7 mouse cellular contexts compared by ENCODE assay signal in genomic region chr2:11086996-11087395, GRCm38 (mm10).
DNase-seq lines count a peak whose midpoint lies in the region; ATAC-seq and TF ChIP-seq lines count a peak whose summit lies in the region.

No protein-coding gene starts in this region.

- no peaks in the 10 kb centered on the region for H3K4me1 ChIP-seq in E14TG2a.4 (replicated peaks; ENCODE audit: low read depth, low read length)
- H3K4me1 ChIP-seq in bone marrow, adult 2 months (ENCODE audit: control insufficient read depth, insufficient read depth, low read length): no peaks in the 10 kb centered on the region

- H3K27me3 ChIP-seq in E14TG2a.4 (ENCODE audit: insufficient read depth, low read length): no peaks in the 10 kb centered on the region

- H3K4me3 ChIP-seq in E14TG2a.4 (replicated peaks; ENCODE audit: low read length): no peak overlapping the region
- H3K4me3 ChIP-seq in bone marrow, adult 2 months (replicated peaks; ENCODE audit: control insufficient read depth, low read depth, low read length): no peak overlapping the region

- H3K36me3 ChIP-seq in E14TG2a.4 (ENCODE audit: insufficient read depth, low read length): no peaks in the 10 kb centered on the region

- peak; percentile 9 for DNase-seq in layer of hippocampus, adult 11-12 months (ENCODE audit: low spot score)
- DNase-seq in layer of hippocampus, adult 9-10 months (ENCODE audit: low spot score): no peak
- DNase-seq in kidney, postnatal 14 days: peak; percentile 22
- peak; percentile 22 for DNase-seq in right cerebral cortex, postnatal 14 days

- H3K9me3 ChIP-seq in E14TG2a.4 (ENCODE audit: low read length): no peaks in the 10 kb centered on the region

- WGBS in bone marrow, adult 2 months: 36% methylated on average over 1 of the region's 1 CpGs

- TF ChIP-seq CTCF in E14TG2a.4 (conservative IDR thresholded peaks at IDR 0.05; ENCODE audit: low read length): peak; percentile 75
- TF ChIP-seq CTCF in bone marrow, adult 2 months (IDR thresholded peaks at IDR 0.05; ENCODE audit: control insufficient read depth, insufficient read depth, low read length): peak; percentile 48; the same call in 1 of the 2 replicates

- no peak for ATAC-seq in cerebellum, adult (ENCODE audit: insufficient number of reproducible peaks, low FRiP score, low TSS enrichment)

- H3K27ac ChIP-seq in bone marrow, adult 2 months (ENCODE audit: control insufficient read depth, insufficient read depth, low read depth, low read length, poor library complexity): no peak overlapping the region

- no peak for TF ChIP-seq POLR2A in bone marrow, adult 2 months (IDR thresholded peaks at IDR 0.05; ENCODE audit: borderline replicate concordance, control insufficient read depth, low read depth, low read length)
